9 mouse cellular contexts compared by ENCODE assay signal in genomic region chr9:64567482-64567881, GRCm38 (mm10).
"Had no signal": no experiment of that assay in that cellular context is flagged by ENCODE, and none has a peak within 500 bp of the region (broad histone marks: within the 10 kb centered on the region; RNA-seq: fewer than 3 reads in every experiment).

No protein-coding gene starts in this region.

- H3K36me3 ChIP-seq: hindbrain, embryonic 15.5 days; midbrain, embryonic 12.5 days; stomach, embryonic 15.5 days had no signal

- H3K9ac ChIP-seq: hindbrain, embryonic 15.5 days; midbrain, embryonic 12.5 days; stomach, embryonic 15.5 days had no signal

- H3K9me3 ChIP-seq: hindbrain, embryonic 15.5 days; stomach, embryonic 15.5 days had no signal

- H3K4me2 ChIP-seq: hindbrain, embryonic 15.5 days; midbrain, embryonic 12.5 days; stomach, embryonic 15.5 days had no signal

- H3K27me3 ChIP-seq: hindbrain, embryonic 15.5 days; stomach, embryonic 15.5 days had no signal

- H3K4me1 ChIP-seq: hindbrain, embryonic 15.5 days had no signal

- H3K4me3 ChIP-seq: hindbrain, embryonic 15.5 days; layer of hippocampus, adult 2 months; midbrain, embryonic 12.5 days; stomach, embryonic 15.5 days had no signal

- DNase-seq: left cerebral cortex, postnatal 4 days; lung, adult 18-20 months; right cerebral cortex, postnatal 14 days; thymus, adult 2 months; thymus, postnatal 25 days had no signal

- H3K27ac ChIP-seq: hindbrain, embryonic 15.5 days; layer of hippocampus, adult 2 months; midbrain, embryonic 12.5 days; stomach, embryonic 15.5 days had no signal
